Mouse (Mus musculus) lung, embryonic 14.5 days (tissue): ENCODE results near the gene Ctns. TPM values are rescaled to one million over a fixed set of nuclear protein-coding genes. Genes with fewer than 3 reads are reported as not detected.
A peak's percentile ranks its signal among the peaks of the same experiment; 100 is the strongest.

ENCODE experiments used
- ATAC-seq: fragments of 200-750 bp; cut with Nextera tagmentation; 2 replicates; pipeline ENCODE4 v1.8.0; 2017; ENCODE audit warnings: mild to moderate bottlenecking, moderate TSS enrichment, moderate library complexity; ENCODE audit not compliant: insufficient read depth
- DNase-seq: peaks from one replicate; pipeline ENCODE4 v3.0.0-alpha.2; 2015
- H3K27ac ChIP-seq: fragments of 300-500 bp; sonication (generic); 2 replicates; pipeline ENCODE4 v1.5.1; 2014; ENCODE audit warnings: low read depth, mild to moderate bottlenecking, moderate library complexity
- H3K27me3 ChIP-seq: fragments of 300-500 bp; sonication (generic); 2 replicates; pipeline ENCODE4 v1.6.1; 2014; ENCODE audit warnings: low read length, control low read depth; ENCODE audit not compliant: insufficient read depth
- H3K36me3 ChIP-seq: fragments of 300-500 bp; sonication (generic); 2 replicates; pipeline ENCODE4 v1.6.1; 2014; ENCODE audit warnings: control low read depth; ENCODE audit not compliant: insufficient read depth
- H3K4me1 ChIP-seq: fragments of 300-500 bp; sonication (generic); 2 replicates; pipeline ENCODE4 v1.6.1; 2014; ENCODE audit warnings: antibody characterized with exemption, control low read depth; ENCODE audit not compliant: insufficient read depth
- H3K4me2 ChIP-seq: fragments of 300-500 bp; sonication (generic); 2 replicates; pipeline ENCODE4 v1.6.1; 2014; ENCODE audit warnings: mild to moderate bottlenecking
- H3K4me3 ChIP-seq: fragments of 300-500 bp; sonication (generic); 2 replicates; pipeline ENCODE4 v1.5.1; 2014; ENCODE audit warnings: low read depth, low read length
- H3K9ac ChIP-seq: fragments of 300-500 bp; sonication (generic); 2 replicates; pipeline ENCODE4 v1.6.1; 2014
- H3K9me3 ChIP-seq: fragments of 300-500 bp; sonication (generic); 2 replicates; pipeline ENCODE4 v1.6.1; 2016; ENCODE audit warnings: low read depth, low read length, control low read depth
- CTCF ChIP-seq: IDR thresholded peaks from 2 replicates; pipeline ENCODE4 v1.5.1; 2016; ENCODE audit warnings: antibody characterized with exemption, low read depth
- WGBS: fragments of 180-500 bp; shearing (Covaris S2); extraction: QIAGEN DNeasy Blood & Tissue Kit; methylation state at CpG from one replicate; pipeline ENCODE4 v1.1.7; 2014; 5-methylcytosine and 5-hydroxymethylcytosine counted together
- polyA plus RNA-seq: library from polyadenylated mRNA; unstranded; fragments of >200 nt; fragmentation: Nextera tagmentation; extraction: Ambion mirVana; gene quantifications from 2 replicates; pipeline ENCODE4 v1.2.1, GENCODE M21; 2014

Ctns gene
- polyA plus RNA-seq, 1 experiment from 2014 or later = 11.4 TPM

GRCm38 (mm10) chr11:73194444-73194843 is 4.4 kb downstream of the Ctns start:
- no peak overlapping the region for H3K4me3 ChIP-seq
- H3K9me3 ChIP-seq = no peaks in the 10 kb centered on the region
- DNase-seq (no peak), ATAC-seq (no peak)
- H3K9ac ChIP-seq = no peak overlapping the region
- no peaks in the 10 kb centered on the region for H3K27me3 ChIP-seq
- TF ChIP-seq CTCF = no peak
- no peak overlapping the region for H3K27ac ChIP-seq
- WGBS = 60% methylated on average over 2 of the region's 2 CpGs
- H3K4me1 ChIP-seq = no peaks in the 10 kb centered on the region
- no peak overlapping the region for H3K4me2 ChIP-seq
- H3K36me3 ChIP-seq = 0 out of 2 replicates have a peak, but pooled peaks cover 4% of the 10 kb centered on the region

GRCm38 (mm10) chr11:73193047-73193446 is 5.8 kb downstream of the Ctns start:
- Histone ChIP-seq H3K27me3 (no peaks in the 10 kb centered on the region), H3K9me3 (no peaks in the 10 kb centered on the region), H3K4me2 (no peak overlapping the region), H3K4me1 (no peaks in the 10 kb centered on the region), H3K27ac (no peak overlapping the region), H3K9ac (no peak overlapping the region), H3K4me3 (no peak overlapping the region), H3K36me3 (0 out of 2 replicates have a peak, but pooled peaks cover 4% of the 10 kb centered on the region)
- ATAC-seq (no peak), DNase-seq (no peak)
- 76% methylated on average over 6 of the region's 6 CpGs for WGBS
- TF ChIP-seq CTCF = no peak

- Histone ChIP-seq H3K27ac (no peak overlapping the region), H3K9ac (no peak overlapping the region), H3K4me2 (no peak overlapping the region), H3K36me3 (peaks cover 29% of the 10 kb centered on the region), H3K4me3 (no peak overlapping the region), H3K27me3 (no peaks in the 10 kb centered on the region), H3K9me3 (no peaks in the 10 kb centered on the region), H3K4me1 (no peaks in the 10 kb centered on the region)
- WGBS = 86% methylated on average over 6 of the region's 6 CpGs
- TF ChIP-seq CTCF = no peak
- ATAC-seq (no peak), DNase-seq (no peak)
These were observed 11.6 kb downstream of the Ctns start for GRCm38 (mm10) chr11:73187231-73187630.

GRCm38 (mm10) chr11:73185872-73186615 is 12.8 kb downstream of the Ctns start:
- TF ChIP-seq CTCF = no peak
- Histone ChIP-seq H3K9ac (no peak overlapping the region), H3K4me2 (no peak overlapping the region), H3K4me1 (no peaks in the 10 kb centered on the region), H3K36me3 (peaks cover 32% of the 10 kb centered on the region), H3K9me3 (no peaks in the 10 kb centered on the region), H3K27me3 (no peaks in the 10 kb centered on the region), H3K27ac (no peak overlapping the region), H3K4me3 (no peak overlapping the region)
- DNase-seq = no peak
- no peak for ATAC-seq
- 86% methylated on average over 10 of the region's 10 CpGs for WGBS

GRCm38 (mm10) chr11:73177895-73178294 is 20.9 kb downstream of the Ctns start:
- ATAC-seq = no peak
- no peaks in the 10 kb centered on the region for H3K27me3 ChIP-seq
- WGBS = 3% methylated on average over 2 of the region's 2 CpGs
- no peak for TF ChIP-seq CTCF
- H3K4me1 ChIP-seq = 0 out of 2 replicates have a peak, but pooled peaks cover 3% of the 10 kb centered on the region
- peaks cover 34% of the 10 kb centered on the region for H3K36me3 ChIP-seq
- peak overlapping the region; percentile 76 for H3K4me2 ChIP-seq
- peak; percentile 26 for DNase-seq
- H3K9ac ChIP-seq = peak overlapping the region; percentile 87
- H3K27ac ChIP-seq = peak overlapping the region; percentile 97
- H3K4me3 ChIP-seq = peak overlapping the region; percentile 96
- H3K9me3 ChIP-seq = no peaks in the 10 kb centered on the region

GRCm38 (mm10) chr11:73177509-73177875 is 21.4 kb downstream of the Ctns start:
- 0 out of 2 replicates have a peak, but pooled peaks cover 7% of the 10 kb centered on the region for H3K4me1 ChIP-seq
- under 1% methylated on average over 28 of the region's 28 CpGs for WGBS
- no peak for TF ChIP-seq CTCF
- peak; percentile 91 for ATAC-seq
- H3K4me3 ChIP-seq = peak overlapping the region; percentile 96
- no peaks in the 10 kb centered on the region for H3K9me3 ChIP-seq
- DNase-seq = peak; percentile 94
- no peaks in the 10 kb centered on the region for H3K27me3 ChIP-seq
- H3K9ac ChIP-seq = peak overlapping the region; percentile 87
- H3K4me2 ChIP-seq = peak overlapping the region; percentile 76
- peak overlapping the region; percentile 97 for H3K27ac ChIP-seq
- H3K36me3 ChIP-seq = peaks cover 32% of the 10 kb centered on the region

GRCm38 (mm10) chr11:73176608-73177508 is 22.0 kb downstream of the Ctns start, which contains the start of the genes Emc6 and Tax1bp3:
TSS of gene Emc6 (minus strand) at chr11:73177037.
TSS of gene Tax1bp3 (plus strand) at chr11:73177083.
- Histone ChIP-seq H3K4me1 (peaks cover 11% of the 10 kb centered on the region; the same call in 1 of the 2 replicates), H3K36me3 (peaks cover 28% of the 10 kb centered on the region), H3K9me3 (no peaks in the 10 kb centered on the region), H3K27me3 (no peaks in the 10 kb centered on the region), H3K4me2 (peak within 1 kb of the TSS; percentile 76), H3K9ac (peak within 1 kb of the TSS; percentile 93), H3K4me3 (peak within 1 kb of the TSS; percentile 96), H3K27ac (peak within 1 kb of the TSS; percentile 97)
- DNase-seq (peak; percentile 98), ATAC-seq (peak; percentile 97)
- under 1% methylated on average over 72 of the region's 81 CpGs for WGBS
- no peak for TF ChIP-seq CTCF
